Mouse (Mus musculus) kidney, adult 2 months (tissue): ENCODE measurements around the gene Efna4.

ENCODE experiments used
- CTCF ChIP-seq: fragments of 200-500 bp; conservative IDR thresholded peaks from 2 replicates; pipeline ENCODE4 v1.5.1; 2011; ENCODE audit warnings: low read depth, mild to moderate bottlenecking, control low read depth, low read length, moderate library complexity, mixed read lengths; ENCODE audit not compliant: insufficient read depth, insufficient read length
- POLR2A ChIP-seq: fragments of 200-500 bp; IDR thresholded peaks from one replicate; pipeline ENCODE4 v1.6.1; 2011; ENCODE audit warnings: low read depth, low read length, control low read depth

GRCm38 (mm10) chr3:89328623-89329022 lies 9.2 kb downstream of the Efna4 start:
- TF ChIP-seq CTCF (no peak), POLR2A (no peak)
